Mouse (Mus musculus) left cerebral cortex, postnatal 10 days (tissue): ENCODE measurements around the gene Cd2. TPM values are rescaled to one million over a fixed set of nuclear protein-coding genes. Genes with fewer than 3 reads are reported as not detected.

Experiments used
- DNase-seq, 2 experiments: peaks; one replicate each; pipeline ENCODE4 v3.0.0; 2021 to 2022; ENCODE audit warnings: low spot score in 2 of 2, mixed read lengths in 1 of 2; ENCODE audit errors: extremely low spot score in 1 of 2
- intact Hi-C: fragments of 180-260 bp; cut with DNase I; formaldehyde crosslinking; loops from one replicate; pipeline ENCODE4 v1.15.1; 2025
- total RNA-seq, 2 experiments: library from RNA; stranded (reverse); gene quantifications; 2 replicates each; pipeline ENCODE4 v1.2.3; 2021

Cd2 gene
- total RNA-seq, 2 experiments from 2014 or later = not detected

- intact Hi-C loops = loop anchor here (1.0 kb wide), 1 partner anchor 321 kb away; no protein-coding TSS in a partner anchor
- peak; percentile 86 to 91 for DNase-seq
Observed at GRCm38 (mm10) chr3:101295366-101295867, 7.7 kb upstream of the Cd2 start.

GRCm38 (mm10) chr3:101294487-101295365 lies 7.0 kb upstream of the Cd2 start:
- intact Hi-C loops = loop anchor here (1.0 kb wide), 1 partner anchor 320 kb away; no protein-coding TSS in a partner anchor
- no peak for DNase-seq

DNA sequence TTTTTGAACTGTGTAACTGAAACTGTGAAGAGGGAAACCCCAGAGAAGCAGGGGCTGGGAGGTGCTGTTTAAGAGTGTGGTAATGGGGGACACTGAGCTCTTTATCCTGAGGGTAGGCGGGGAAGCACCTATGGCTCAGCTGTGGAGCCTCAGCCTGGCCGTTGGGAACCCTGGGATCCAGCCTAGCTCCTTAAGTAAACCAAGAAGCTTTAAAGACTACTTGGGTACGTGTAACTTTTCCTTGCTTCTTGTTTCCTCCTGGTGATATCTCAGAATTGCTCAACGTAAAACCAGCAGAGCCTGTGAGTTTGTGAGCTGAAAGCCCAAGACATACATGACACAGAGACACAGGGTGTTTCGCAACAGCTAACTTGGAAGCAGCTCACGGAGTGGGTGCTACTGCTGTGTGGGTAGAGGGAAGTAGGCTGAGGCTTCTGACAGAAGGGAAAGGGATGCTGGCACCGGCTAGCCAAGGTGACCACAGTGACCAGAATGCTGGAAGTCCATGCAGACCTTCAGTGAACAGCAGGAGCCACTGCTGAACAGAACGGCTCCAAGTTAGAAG lies 5.9 kb upstream of the Cd2 start:
- no peak for DNase-seq
- intact Hi-C loops = no loop called here

- intact Hi-C loops = no loop called here
- DNase-seq = no peak
Observed at GRCm38 (mm10) chr3:101292611-101293010, 4.9 kb upstream of the Cd2 start.

DNA sequence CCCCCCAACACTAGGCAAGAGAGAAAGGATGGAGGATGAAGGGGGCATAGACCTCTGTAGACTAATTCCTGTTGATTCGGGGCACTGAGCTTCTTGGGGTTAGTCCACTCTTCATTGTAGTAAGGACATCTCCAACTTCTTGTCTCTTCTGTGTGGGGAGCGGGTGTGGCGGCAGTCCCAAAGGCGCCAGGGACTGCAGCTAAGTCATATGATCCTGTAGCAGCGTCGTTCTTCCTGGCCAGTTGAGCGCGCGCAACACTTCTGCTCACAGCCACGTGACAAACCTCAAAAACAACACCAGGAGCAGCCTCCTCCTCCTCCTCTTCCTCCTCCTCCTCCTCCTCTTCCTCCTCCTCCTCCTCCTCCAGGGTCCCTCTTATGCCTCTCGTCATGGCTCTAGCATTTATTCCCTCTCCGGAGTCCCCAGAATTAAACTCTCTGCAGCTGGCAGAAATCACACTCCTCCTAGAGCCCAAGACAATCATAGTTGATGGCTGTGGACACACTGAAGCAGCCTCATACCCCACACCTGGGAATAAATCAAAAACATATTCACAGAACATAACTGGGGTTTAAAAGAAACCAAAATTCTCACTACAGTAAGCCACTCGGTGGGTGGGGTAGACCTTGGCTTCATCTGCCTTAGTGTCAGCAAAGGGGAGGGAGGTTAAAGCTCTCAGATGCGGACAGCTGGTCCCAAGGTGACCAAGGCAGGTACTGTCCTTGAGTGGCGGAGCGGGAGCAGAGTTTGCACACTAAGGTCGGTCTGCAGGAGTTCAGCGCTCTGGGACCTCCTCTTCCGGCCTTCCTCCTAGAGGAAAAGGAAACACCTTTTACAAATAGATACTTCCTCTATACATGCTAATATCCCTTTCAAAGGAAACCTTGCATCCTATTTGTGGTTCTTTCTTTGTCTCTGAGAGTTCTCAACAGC lies 3.1 kb upstream of the Cd2 start:
- intact Hi-C loops = no loop called here
- no peak for DNase-seq

DNA sequence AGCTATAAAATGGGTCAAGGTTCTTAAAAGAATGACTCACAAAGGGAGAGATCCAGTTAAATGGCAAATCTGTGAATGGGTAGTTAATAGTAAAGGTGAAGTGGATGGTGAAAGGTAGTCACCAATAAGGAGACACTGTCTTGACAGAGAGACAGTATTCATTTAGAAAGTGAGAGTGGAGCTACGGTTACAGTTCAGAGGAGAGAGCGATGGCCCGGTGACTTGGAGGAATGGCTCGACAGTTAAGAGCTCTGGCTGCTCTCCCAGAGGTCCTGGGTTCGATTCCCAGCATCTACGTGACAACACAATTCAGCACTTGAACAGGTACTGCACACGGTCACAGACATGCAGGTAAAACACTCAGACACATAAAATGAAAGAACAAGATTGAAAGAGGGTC lies 2.3 kb upstream of the Cd2 start:
- intact Hi-C loops = no loop called here

DNA sequence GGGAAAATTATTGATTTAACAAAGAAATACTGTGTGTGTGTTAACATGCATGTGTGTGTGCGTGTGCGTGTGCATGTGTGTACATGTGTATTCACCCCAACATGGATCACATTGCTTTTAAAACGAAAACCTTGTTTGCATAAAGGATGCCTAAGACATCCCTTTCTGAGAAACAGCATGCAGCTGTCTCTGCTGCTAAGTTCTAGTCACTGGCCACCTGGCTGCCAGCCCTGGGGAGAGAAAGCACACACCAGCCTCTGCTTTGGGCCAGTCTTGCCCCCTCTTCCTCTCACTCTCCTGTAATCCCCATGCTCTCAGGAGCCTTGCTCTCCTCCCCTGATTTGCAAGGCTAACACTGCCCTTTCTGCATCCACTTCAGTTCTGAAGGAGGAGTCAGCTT lies 1.7 kb upstream of the Cd2 start:
- intact Hi-C loops = no loop called here
- no peak for DNase-seq

More for the DNA sequence above, 2.3 kb upstream of the Cd2 start:
- no peak for DNase-seq

DNA sequence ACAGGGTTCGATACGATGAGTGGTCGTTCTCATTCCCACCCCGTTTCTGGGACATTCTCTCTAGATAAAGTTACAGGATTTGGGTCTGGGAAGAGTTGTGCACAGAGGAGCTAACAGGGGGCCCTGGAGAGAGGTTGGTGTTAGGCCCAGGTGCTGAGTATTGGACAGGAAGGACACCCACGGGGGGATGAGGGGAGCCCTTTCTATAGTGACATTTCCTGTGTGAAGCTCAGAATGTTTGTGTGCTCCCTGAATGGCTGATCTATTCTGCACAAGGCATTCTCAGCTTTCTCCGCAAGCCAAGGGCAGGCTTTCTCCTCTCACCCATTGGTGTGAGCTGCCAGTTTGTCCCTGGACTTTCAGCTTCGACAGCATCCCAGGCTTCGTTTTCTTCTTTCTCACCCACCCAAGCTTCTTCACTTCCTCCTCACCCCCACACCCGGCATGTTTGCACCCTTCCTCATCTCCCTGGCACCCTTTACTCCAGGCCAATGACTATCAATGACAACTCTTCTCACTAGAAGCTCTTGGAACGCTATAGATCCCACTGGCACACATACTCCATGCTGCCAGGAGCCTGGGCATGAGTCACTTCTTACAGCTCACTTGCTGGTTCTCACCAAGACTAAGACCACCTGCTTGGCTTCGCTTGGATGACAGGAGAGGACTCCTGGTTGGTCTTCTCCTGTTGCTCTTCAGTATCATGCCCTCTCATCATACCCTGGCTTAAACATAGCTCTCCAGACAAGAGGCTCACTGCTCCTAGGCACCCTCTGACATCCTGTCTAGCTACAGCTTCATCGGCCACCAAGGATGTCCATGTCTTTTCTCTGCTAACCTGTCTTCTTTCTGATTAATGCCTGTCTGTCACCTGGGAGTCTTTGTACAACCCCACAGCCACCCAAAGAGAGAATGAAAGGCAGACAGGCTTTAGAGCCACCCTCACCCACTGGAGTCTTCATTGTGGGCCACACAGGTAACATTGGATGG lies 1.1 kb downstream of the Cd2 start:
- intact Hi-C loops = no loop called here
- no peak for DNase-seq

DNA sequence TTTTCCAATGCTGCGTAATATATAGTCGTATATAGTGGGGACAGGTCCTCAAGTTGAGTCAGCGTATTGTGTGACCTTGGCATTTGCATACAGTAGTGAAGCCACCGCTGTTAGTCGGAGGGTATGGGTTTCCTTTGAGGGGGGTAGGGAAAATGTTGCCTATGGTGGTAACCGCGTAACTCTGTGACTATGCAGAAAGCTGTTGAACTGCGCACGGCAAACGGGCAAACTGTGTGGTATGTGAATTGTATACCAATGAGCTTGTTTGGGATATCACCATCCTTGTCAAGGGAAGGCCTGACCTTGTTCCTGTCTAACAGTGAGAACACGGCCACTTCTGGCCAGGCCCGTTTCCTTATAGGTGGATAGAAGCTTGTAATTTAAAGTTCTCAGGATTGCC lies 1.9 kb downstream of the Cd2 start:
- intact Hi-C loops = no loop called here

GRCm38 (mm10) chr3:101285021-101285615 lies 2.6 kb downstream of the Cd2 start:
- no peak for DNase-seq
- intact Hi-C loops = no loop called here

More for the DNA sequence above, 1.9 kb downstream of the Cd2 start:
- DNase-seq = no peak

- intact Hi-C loops = no loop called here
- no peak for DNase-seq
Observed at GRCm38 (mm10) chr3:101283869-101284706, 3.7 kb downstream of the Cd2 start.

DNA sequence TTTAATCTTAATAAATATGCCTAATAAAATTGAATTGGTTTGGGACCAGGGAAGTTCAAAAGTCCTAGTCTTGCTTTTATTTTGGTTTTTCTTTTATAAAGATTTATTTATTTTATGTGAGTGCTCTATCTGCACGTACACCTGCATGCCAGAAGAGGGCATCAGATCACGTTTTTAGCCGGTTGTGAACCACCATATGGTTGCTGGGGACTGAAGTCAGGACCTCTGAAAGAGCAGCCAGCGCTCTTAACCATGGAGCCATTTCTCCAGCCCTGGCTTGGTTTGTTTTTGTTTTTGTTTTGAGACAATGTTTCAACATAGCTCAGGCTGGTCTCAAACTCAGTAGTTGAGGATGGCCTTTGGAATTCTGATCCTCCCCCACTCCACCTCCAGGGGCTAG lies 4.3 kb downstream of the Cd2 start:
- DNase-seq = no peak
- intact Hi-C loops = no loop called here

GRCm38 (mm10) chr3:101282556-101283180 lies 5.1 kb downstream of the Cd2 start:
- intact Hi-C loops = no loop called here
- DNase-seq = no peak

- intact Hi-C loops = no loop called here
- DNase-seq = no peak
Observed at GRCm38 (mm10) chr3:101281841-101282240, 5.9 kb downstream of the Cd2 start.

- peak in 1 of 2 experiments; percentile 85 for DNase-seq
- intact Hi-C loops = no loop called here
Observed at GRCm38 (mm10) chr3:101280348-101281311, 7.1 kb downstream of the Cd2 start.
